Mouse (Mus musculus): ENCODE data around the gene Gpc6.

GRCm38 (mm10) chr14:117369331-117369866 is 444.3 kb downstream of the Gpc6 start:
- TF ChIP-seq CTCF (IDR thresholded peaks at IDR 0.05; ENCODE audit: low read depth, low read length) (no peak), POLR2A (IDR thresholded peaks at IDR 0.05; ENCODE audit: borderline replicate concordance, low read depth, low read length) (no peak)

Measured in bone marrow macrophage, adult 2 months (primary cell).